Mouse (Mus musculus): ENCODE results near the gene Tat. TPM values are rescaled to one million over a fixed set of nuclear protein-coding genes. Genes with fewer than 3 reads are reported as not detected.

Tat gene
- polyA plus RNA-seq, 1 experiment from 2014 or later, result 108 TPM

DNA sequence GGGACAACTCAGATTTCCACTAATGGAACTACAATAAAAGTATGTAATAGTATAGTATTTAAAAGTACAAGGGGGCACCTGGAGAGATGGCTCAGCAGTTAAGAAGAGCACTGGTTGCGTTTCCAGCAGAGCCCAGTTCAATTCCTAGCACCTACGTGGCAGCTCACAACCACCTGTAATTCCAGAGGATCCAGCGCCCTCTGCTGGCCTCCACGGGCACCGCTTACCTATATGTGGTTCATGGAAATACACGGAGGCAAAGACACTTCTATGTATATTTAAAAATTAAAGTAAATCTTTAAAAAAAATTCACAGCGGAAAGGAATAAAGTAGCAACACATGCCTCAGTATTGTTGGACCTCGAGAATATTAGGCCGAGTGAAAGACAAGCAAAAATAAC is 12.7 kb downstream of the Tat start:
- peak; percentile 73 for TF ChIP-seq CTCF (IDR thresholded peaks at IDR 0.05; ENCODE audit: low read depth)
- TF ChIP-seq EP300 (IDR thresholded peaks at IDR 0.05; ENCODE audit: low read depth), result no peak
- Histone ChIP-seq H3K4me3 (ENCODE audit: low read depth, low read length) (no peak overlapping the region), H3K9ac (replicated peaks) (no peak overlapping the region), H3K27ac (ENCODE audit: low read depth) (no peak overlapping the region), H3K9me3 (ENCODE audit: low read length) (no peaks in the 10 kb centered on the region), H3K4me1 (ENCODE audit: insufficient read depth) (0 out of 2 replicates have a peak, but pooled peaks cover 3% of the 10 kb centered on the region), H3K4me2 (ENCODE audit: low read depth, low read length) (no peak overlapping the region), H3K27me3 (ENCODE audit: insufficient read depth, low read length) (no peaks in the 10 kb centered on the region), H3K36me3 (replicated peaks; ENCODE audit: insufficient read depth, low read length) (no peaks in the 10 kb centered on the region; the same call in 1 of the 2 replicates)
- DNase-seq, result peak; percentile 68
- no peak for ATAC-seq
- 29% methylated on average over 9 of the region's 9 CpGs for WGBS (ENCODE audit: insufficient replicate concordance)

- ATAC-seq, result no peak
- no peaks in the 10 kb centered on the region for H3K27me3 ChIP-seq (ENCODE audit: insufficient read depth, low read length)
- H3K27ac ChIP-seq (ENCODE audit: low read depth), result no peak overlapping the region
These were observed 14.1 kb downstream of the Tat start for GRCm38 (mm10) chr8:110004300-110004699.

DNA sequence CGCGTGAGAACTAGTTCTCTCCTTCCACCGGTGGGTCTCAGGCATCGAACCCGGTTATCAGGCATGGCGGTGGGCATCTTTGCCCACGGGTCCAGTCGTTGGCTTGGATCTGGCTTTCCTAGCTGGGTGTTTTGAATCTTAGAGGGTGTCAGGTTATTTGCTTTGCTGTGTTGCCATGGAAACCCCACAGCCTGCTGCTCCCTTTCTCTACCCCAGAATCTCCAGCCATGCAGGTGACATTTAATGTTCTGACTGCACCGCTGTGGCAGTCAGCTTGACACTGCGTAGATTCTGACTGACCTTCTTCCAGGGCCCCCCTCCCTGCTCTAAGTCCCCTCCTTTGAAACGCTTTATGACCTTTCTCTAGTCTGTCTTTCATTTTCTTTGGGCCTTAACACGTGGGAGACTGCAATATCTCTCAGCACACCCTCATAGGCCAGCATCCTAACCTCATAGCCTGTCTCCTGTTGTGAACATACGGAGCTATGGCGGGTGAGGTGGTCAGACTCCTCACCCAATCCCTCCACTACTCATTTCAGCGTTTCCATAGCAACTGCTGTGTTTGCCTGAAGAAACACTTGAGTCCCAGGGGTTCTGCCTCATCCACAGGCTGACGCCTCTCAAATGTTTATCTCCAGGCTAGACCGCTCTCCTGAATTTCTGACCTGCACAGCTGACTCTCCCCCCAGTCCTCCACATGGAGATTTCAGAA is 16.2 kb downstream of the Tat start:
- ATAC-seq (no peak), DNase-seq (no peak)
- H3K27ac ChIP-seq (ENCODE audit: low read depth), result no peak overlapping the region
- TF ChIP-seq CTCF (IDR thresholded peaks at IDR 0.05; ENCODE audit: low read depth), result no peak
- no peak for TF ChIP-seq EP300 (IDR thresholded peaks at IDR 0.05; ENCODE audit: low read depth)
- H3K9me3 ChIP-seq (ENCODE audit: low read length), result no peaks in the 10 kb centered on the region
- H3K4me2 ChIP-seq (ENCODE audit: low read depth, low read length), result no peak overlapping the region
- 61% methylated on average over 17 of the region's 17 CpGs for WGBS (ENCODE audit: insufficient replicate concordance)
- no peak overlapping the region for H3K9ac ChIP-seq (replicated peaks)
- no peaks in the 10 kb centered on the region for H3K27me3 ChIP-seq (ENCODE audit: insufficient read depth, low read length)
- H3K36me3 ChIP-seq (replicated peaks; ENCODE audit: insufficient read depth, low read length), result no peaks in the 10 kb centered on the region
- H3K4me1 ChIP-seq (ENCODE audit: insufficient read depth), result 0 out of 2 replicates have a peak, but pooled peaks cover 3% of the 10 kb centered on the region
- no peak overlapping the region for H3K4me3 ChIP-seq (ENCODE audit: low read depth, low read length)

More at GRCm38 (mm10) chr8:110004300-110004699, 14.1 kb downstream of the Tat start:
- 69% methylated on average over 5 of the region's 5 CpGs for WGBS (ENCODE audit: insufficient replicate concordance)
- H3K4me3 ChIP-seq (ENCODE audit: low read depth, low read length), result no peak overlapping the region
- TF ChIP-seq CTCF (IDR thresholded peaks at IDR 0.05; ENCODE audit: low read depth) (no peak), EP300 (IDR thresholded peaks at IDR 0.05; ENCODE audit: low read depth) (no peak)
- H3K4me2 ChIP-seq (ENCODE audit: low read depth, low read length), result no peak overlapping the region
- H3K9me3 ChIP-seq (ENCODE audit: low read length), result no peaks in the 10 kb centered on the region
- H3K36me3 ChIP-seq (replicated peaks; ENCODE audit: insufficient read depth, low read length), result no peaks in the 10 kb centered on the region
- DNase-seq, result no peak
- H3K4me1 ChIP-seq (ENCODE audit: insufficient read depth), result 0 out of 2 replicates have a peak, but pooled peaks cover 3% of the 10 kb centered on the region
- H3K9ac ChIP-seq (replicated peaks), result no peak overlapping the region

GRCm38 (mm10) chr8:110008228-110008994 is 18.2 kb downstream of the Tat start:
- H3K4me3 ChIP-seq (ENCODE audit: low read depth, low read length), result no peak overlapping the region
- H3K9ac ChIP-seq (replicated peaks), result no peak overlapping the region
- DNase-seq (no peak), ATAC-seq (no peak)
- H3K27ac ChIP-seq (ENCODE audit: low read depth), result no peak overlapping the region
- 0 out of 2 replicates have a peak, but pooled peaks cover 3% of the 10 kb centered on the region for H3K4me1 ChIP-seq (ENCODE audit: insufficient read depth)
- no peak overlapping the region for H3K4me2 ChIP-seq (ENCODE audit: low read depth, low read length)
- TF ChIP-seq CTCF (IDR thresholded peaks at IDR 0.05; ENCODE audit: low read depth) (no peak), EP300 (IDR thresholded peaks at IDR 0.05; ENCODE audit: low read depth) (no peak)
- no peaks in the 10 kb centered on the region for H3K9me3 ChIP-seq (ENCODE audit: low read length)
- H3K27me3 ChIP-seq (ENCODE audit: insufficient read depth, low read length), result no peaks in the 10 kb centered on the region
- H3K36me3 ChIP-seq (replicated peaks; ENCODE audit: insufficient read depth, low read length), result no peaks in the 10 kb centered on the region
- 69% methylated on average over 26 of the region's 26 CpGs for WGBS (ENCODE audit: insufficient replicate concordance)

DNA sequence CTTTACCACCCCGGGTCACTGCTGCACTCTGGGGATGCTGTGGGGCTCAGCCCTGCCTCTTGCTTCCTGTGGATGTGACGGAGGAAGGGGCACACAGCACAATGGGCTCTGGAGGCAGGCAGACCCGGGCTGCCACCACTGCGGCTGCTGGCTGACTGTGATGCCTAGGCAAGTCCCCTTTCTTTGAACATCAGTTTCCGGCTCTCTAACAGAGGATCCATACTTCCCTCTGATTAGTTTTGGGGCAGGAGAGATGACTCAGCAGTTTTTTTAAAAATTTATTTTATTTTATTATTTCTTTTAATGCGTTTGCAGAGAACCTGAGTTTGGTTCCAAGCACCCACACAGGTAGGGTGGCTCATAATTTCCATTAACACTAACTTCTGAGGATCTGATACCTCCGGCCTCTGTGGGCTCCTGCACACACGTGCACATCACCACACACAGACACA is 18.8 kb downstream of the Tat start:
- no peaks in the 10 kb centered on the region for H3K36me3 ChIP-seq (replicated peaks; ENCODE audit: insufficient read depth, low read length)
- WGBS (ENCODE audit: insufficient replicate concordance), result 44% methylated on average over 8 of the region's 8 CpGs
- no peak for DNase-seq
- 0 out of 2 replicates have a peak, but pooled peaks cover 2% of the 10 kb centered on the region for H3K4me1 ChIP-seq (ENCODE audit: insufficient read depth)
- no peak overlapping the region for H3K4me3 ChIP-seq (ENCODE audit: low read depth, low read length)
- H3K27ac ChIP-seq (ENCODE audit: low read depth), result no peak overlapping the region
- no peaks in the 10 kb centered on the region for H3K27me3 ChIP-seq (ENCODE audit: insufficient read depth, low read length)
- no peak for ATAC-seq
- no peaks in the 10 kb centered on the region for H3K9me3 ChIP-seq (ENCODE audit: low read length)
- TF ChIP-seq EP300 (IDR thresholded peaks at IDR 0.05; ENCODE audit: low read depth) (no peak), CTCF (IDR thresholded peaks at IDR 0.05; ENCODE audit: low read depth) (no peak)
- no peak overlapping the region for H3K4me2 ChIP-seq (ENCODE audit: low read depth, low read length)
- no peak overlapping the region for H3K9ac ChIP-seq (replicated peaks)

DNA sequence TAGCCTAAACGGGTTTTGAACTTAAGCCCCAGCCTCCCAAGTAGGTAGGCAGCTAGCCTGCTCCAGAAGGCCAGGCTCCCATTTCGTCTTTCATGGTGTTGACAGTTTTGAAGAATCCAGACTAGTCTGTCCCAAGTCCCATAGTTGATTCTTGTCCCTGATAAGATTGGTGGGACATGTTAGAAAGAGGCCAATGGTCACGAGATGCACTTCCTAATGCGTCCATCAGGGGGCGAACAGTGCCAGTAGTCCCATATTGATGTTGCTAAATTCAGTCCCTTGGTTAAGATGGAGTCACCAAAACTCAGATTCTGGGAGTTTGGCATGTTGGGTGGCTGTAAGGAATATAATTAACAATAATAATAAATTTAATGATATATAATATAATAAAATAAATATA is 20.6 kb downstream of the Tat start:
- no peak overlapping the region for H3K4me2 ChIP-seq (ENCODE audit: low read depth, low read length)
- WGBS (ENCODE audit: insufficient replicate concordance), result 30% methylated on average over 5 of the region's 5 CpGs
- no peak for TF ChIP-seq EP300 (IDR thresholded peaks at IDR 0.05; ENCODE audit: low read depth)
- peak; percentile 86 for TF ChIP-seq CTCF (IDR thresholded peaks at IDR 0.05; ENCODE audit: low read depth)
- no peak overlapping the region for H3K4me3 ChIP-seq (ENCODE audit: low read depth, low read length)
- no peak overlapping the region for H3K9ac ChIP-seq (replicated peaks)
- H3K9me3 ChIP-seq (ENCODE audit: low read length), result no peaks in the 10 kb centered on the region
- H3K36me3 ChIP-seq (replicated peaks; ENCODE audit: insufficient read depth, low read length), result no peaks in the 10 kb centered on the region
- no peaks in the 10 kb centered on the region for H3K27me3 ChIP-seq (ENCODE audit: insufficient read depth, low read length)
- peak; percentile 36; the same call in 1 of the 2 replicates for ATAC-seq
- peak; percentile 71 for DNase-seq
- H3K27ac ChIP-seq (ENCODE audit: low read depth), result no peak overlapping the region
- no peaks in the 10 kb centered on the region for H3K4me1 ChIP-seq (ENCODE audit: insufficient read depth)

Data from liver, postnatal 0 days (tissue).